Mouse (Mus musculus) heart, postnatal 36 days (tissue): ENCODE results near the gene Nup37. TPM values are rescaled to one million over a fixed set of nuclear protein-coding genes. Genes with fewer than 3 reads are reported as not detected.

Source experiments
- DNase-seq, 2 experiments: peaks; one replicate each; pipeline ENCODE4 v3.0.0; 2021 to 2022
- intact Hi-C: fragments of 180-260 bp; cut with DNase I; formaldehyde crosslinking; loops from one replicate; pipeline ENCODE4 v1.15.1; 2025
- total RNA-seq, 2 experiments: library from RNA; stranded (reverse); gene quantifications; 2 replicates each; pipeline ENCODE4 v1.2.3; 2021

The Nup37 gene
- total RNA-seq = 1 to 10 TPM; 6.7 TPM

DNA sequence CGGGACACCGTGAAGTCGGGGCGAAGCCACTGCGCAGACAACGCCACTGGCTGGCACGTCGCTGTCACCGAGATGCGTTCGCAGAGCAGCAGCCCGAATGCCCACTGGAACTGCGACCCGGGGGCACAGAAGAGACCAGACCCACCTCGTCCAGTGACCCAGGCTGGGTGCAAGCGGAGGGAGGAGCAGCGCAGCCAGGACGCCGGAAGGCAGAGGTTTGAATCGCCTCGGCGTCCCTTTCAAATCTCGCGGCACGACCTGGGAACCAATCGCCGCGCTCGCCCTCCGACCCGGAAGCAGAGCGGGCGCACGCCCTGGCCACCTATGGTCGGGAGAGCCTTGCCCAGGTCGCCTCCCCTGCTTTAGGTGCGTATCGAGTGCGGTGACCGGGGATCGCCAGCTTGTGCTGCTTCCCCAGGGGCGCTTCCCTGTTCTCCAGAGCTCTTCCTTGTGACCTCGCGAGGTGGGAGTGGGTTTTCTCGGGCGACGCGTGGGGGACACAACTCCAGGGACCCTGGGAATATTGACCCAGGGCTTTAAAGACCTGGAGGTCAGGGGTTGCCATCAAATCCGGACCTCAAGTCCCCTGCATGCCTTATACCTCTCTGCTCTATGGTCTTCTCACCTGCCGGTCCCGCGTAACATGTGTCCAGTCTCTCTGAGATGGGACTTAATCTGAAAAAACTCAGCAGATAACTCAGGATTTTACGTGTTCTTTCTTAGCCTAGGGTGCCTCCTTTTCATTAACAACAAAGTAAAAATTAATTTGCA, at the start of gene Nup37, which contains the start of gene Parpbp:
Gene Nup37 (plus strand): TSS at position 286 of the 771 bp plus-strand sequence.
Gene Parpbp (minus strand): TSS at position 235 of the 771 bp plus-strand sequence.
- intact Hi-C loops = loop anchor here (2.0 to 10.0 kb wide), 2 partner anchors 54 to 292 kb away; partner anchors contain the start of genes Igf1 and Washc3
- DNase-seq = peak; percentile 86 to 90

DNA sequence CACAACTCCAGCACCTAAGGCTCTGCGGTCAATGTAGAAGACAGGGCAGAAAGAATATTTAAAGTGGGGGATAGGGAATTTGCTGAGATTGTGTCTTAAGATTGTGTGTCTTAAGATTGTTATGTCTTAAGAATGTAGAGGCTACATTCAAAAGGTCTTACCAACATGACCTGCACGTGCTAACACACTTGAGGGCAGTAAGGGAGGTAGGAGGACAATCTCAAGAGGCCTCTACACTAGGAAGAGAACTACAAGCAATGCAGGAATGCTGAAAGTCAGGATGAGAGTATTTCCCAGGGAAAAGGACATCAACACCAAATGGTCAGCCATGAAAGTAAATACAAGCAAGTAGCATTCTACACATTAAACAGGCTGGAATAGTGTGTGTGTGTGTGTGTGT, 40.6 kb upstream of the Nup37 start:
- intact Hi-C loops = no loop called here

DNA sequence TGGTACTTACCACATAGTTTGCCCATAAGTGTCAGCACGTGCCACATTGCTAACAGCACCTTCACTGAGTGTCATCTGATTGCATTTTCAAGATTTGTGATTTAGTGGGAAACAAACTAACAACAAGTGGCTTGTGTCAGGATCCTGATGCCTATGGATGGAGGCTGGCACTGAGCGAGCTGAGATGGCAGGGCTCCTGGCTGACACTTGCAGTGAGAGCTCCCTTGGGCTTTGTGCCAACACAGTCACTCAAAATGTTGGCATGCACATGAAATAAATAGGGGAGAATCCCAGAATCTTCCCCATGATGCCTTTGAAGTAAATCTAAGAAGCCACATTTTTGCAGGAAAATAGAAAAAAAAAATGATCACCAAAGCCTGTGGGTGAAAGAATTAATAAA, 33.5 kb upstream of the Nup37 start:
- no peak for DNase-seq
- intact Hi-C loops = loop anchor here (10.0 kb wide), 1 partner anchor 458 kb away; no protein-coding TSS in a partner anchor

More for the DNA sequence above, 40.6 kb upstream of the Nup37 start:
- DNase-seq = no peak

DNA sequence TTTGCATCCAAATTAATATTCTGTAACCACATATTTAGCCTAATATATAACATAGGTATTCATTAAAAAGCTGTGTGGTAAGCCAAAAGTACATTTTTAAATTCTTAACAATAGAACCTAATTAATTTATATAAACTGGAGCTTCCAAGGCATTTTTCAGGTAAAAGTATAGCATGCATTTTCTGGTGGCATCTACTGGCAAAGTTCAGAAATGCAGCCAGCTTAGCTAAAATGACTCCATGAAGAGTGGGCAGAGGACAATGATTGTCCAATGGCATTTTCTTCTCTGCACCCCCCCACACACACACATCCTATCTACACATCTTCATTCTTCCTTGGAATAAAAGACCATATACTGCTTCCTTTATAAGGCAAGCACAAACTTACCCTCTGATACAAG, 27.1 kb upstream of the Nup37 start:
- no peak for DNase-seq
- intact Hi-C loops = loop anchor here (5.0 to 10.0 kb wide), 2 partner anchors 262 to 465 kb away; partner anchors contain the start of gene Igf1

DNA sequence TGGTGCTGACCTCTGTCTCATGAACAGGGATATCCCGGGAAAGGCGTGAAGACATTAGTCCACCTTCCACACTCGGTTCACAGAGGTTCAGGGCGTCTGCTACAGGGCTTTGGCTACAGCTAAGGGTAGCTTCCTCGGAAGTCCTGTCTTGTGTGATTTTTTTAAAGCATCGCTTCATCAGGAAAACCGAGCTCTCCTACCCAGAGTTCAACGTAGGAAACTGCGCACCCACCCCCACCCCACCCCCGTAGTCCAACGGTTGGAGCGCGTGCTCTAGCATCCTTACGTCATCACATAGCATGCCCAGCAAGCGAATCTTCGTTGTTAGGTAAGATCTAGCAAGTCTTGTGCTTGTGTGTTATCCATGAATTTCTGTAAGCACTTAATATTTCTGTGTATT, 11.2 kb upstream of the Nup37 start:
- intact Hi-C loops = no loop called here
- DNase-seq = no peak

DNA sequence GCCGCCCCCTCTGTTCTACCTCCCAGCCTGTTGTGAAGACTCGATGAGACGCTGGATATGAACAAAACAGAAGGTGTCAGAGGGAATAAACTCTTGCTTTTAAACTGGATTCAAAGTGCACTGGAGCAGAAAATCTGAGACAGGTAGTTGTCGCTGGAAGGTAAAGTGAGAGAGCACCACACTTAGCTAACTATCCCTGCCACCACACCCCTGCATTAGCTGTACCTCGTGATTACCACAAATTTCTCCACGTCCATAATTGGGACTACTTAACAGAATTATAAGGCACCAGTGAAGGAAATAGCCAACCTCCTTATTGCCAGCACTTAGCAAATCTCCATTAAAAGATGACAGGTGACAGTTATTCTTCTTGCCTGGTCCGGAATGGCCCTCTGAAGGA, 605 bp upstream of the Nup37 start:
- intact Hi-C loops = loop anchor here (2.0 to 10.0 kb wide), 2 partner anchors 55 to 291 kb away; partner anchors contain the start of genes Igf1 and Washc3
- no peak for DNase-seq

DNA sequence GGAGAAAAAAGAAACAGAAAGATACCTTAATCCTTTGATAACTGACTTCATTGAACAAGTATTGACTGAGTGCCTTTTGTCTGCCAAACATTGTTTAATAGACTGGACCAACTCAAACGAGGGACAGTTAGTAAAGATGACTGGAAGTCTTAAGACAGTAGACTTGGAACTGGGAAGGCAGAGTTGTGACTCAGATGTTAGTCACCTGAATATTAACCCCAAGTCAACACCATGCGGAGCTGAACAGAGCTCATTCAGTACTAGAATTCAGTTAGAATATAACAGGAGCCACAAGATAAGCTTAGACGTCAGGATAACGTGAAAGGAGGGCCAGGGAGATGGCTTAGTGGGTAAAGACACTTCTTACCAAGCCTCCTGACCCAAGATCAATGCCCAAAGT, 3.6 kb downstream of the Nup37 start:
- no peak for DNase-seq
- intact Hi-C loops = no loop called here

DNA sequence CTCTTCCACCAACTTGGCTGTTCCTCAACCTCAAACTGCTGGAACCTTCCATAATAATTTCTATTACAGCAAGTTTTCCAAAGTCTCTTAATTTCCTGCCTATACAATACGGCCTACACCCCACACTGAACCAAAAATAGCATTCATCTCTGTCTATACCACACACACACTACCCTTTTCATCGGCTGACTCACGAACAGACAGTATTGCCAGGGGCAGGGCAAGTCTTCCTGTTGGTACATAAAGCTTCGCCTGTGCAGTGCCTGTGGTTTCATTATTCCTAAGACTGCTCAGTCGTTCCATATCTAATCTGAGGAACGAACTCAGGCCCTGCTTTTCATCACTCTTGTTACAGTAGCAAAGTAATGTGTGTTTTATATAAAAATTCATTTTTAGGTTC, 4.9 kb downstream of the Nup37 start:
- no peak for DNase-seq
- intact Hi-C loops = no loop called here

DNA sequence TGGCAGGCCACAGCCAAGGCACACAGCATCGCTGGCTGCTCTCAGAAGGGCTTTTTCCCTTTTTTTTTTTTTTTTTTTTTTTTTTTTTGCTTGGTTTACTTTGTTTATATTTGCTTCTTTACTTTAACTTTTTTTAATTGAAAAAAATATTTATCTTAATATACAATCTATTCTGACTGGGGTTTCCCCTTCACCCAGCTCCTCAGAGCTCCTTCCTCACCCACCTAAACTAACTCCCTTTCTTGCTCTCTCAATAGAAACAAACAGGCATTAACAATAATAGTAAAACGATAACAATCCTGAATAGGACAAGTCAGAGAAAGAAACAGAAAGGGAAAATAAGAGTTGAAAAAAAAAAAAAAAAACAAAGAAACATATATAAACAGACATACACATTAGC, 15.3 kb downstream of the Nup37 start:
- no peak for DNase-seq
- intact Hi-C loops = no loop called here

DNA sequence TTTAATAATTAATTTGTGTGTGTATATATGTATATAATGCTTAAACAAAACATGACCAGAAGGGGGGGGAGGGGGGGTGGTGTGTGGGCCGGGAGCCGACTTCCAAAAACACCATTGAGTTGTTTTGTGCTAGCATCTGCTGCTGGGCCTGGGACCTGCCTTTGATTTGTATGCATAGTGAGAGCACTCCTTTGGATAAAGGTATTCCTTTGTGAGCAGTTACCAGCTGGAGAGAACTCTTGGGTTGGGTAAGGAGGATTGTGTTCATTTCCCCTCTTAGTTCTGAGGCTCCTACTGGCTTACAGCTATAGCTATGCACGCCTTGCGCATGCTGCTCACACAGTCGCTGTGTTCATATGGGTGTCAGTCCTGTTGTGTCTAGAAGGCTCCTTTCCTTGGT, 15.9 kb downstream of the Nup37 start:
- DNase-seq = no peak
- intact Hi-C loops = no loop called here

DNA sequence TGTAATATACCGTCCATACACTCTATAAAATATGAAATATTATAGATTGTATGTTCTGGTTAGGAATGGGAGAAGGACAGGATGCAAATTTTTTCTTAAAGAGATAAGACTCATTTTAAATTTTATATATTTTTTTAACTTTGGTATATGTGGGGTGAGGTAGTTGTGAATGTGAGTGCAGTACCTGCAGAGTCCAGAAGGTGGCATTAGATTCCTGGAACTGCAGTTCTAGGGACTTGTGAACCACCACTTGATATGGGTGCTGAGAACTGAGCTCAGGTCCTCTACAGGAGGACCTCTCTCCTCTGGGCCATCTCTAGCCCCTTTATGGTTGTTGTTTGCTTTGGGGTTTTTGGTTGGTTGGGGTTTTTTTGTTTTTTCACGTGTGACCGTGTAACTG, 19.4 kb downstream of the Nup37 start:
- intact Hi-C loops = no loop called here

DNA sequence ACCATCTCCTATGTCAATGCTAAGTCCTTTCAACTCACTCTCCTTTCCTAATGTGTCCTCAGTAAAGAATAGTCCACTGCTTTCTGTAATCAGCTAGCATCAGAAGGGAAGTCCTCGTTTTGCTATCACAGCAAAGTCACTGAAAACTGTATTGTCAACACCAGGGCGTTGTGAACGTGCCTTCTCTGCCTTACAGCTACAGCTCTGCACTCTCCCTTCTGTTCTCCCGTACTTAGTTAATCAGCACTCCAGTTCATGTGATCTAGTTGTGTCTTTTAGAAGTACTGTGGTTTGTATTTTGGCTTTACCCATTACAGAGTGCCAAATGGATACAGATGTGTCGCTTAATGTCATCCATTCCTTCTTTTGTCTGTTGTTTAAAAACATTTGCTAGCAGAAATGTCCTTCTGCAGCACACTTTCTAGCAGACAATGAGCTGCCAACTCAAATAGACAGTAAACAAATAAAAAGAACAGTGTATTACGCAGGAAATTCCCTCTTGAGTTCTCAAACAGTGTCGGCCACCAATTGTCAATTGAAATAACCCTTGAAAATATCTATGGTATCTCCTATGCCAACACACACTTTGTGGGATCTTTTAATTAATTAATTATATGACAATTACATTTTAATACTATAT, 20.8 kb downstream of the Nup37 start:
- intact Hi-C loops = no loop called here
- no peak for DNase-seq

More for the DNA sequence above, 19.4 kb downstream of the Nup37 start:
- DNase-seq = peak in 1 of 2 experiments; percentile 14

DNA sequence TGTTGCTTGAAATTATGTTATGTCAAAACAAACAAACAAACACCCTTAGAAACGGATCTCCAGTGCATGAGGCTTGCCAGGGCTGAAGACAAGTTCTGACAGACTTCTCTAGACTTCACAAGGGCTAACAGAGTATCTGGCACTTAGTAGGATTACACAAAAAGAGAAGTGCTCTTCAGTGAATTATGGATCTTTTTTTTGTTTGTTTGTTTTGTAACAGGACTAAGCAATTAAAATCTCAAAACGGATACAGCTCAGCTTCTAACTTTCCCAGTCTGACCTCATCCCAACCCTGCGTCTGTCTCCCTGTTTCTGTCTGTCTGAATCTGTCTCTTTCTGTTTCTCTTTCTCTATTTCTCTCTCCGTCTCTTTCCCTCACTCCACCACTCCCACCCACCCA, 53.7 kb downstream of the Nup37 start:
- DNase-seq = no peak
- intact Hi-C loops = loop anchor here (2.0 to 10.0 kb wide), 3 partner anchors 54 to 338 kb away; partner anchors contain the start of genes Chpt1, Nup37 and Parpbp

DNA sequence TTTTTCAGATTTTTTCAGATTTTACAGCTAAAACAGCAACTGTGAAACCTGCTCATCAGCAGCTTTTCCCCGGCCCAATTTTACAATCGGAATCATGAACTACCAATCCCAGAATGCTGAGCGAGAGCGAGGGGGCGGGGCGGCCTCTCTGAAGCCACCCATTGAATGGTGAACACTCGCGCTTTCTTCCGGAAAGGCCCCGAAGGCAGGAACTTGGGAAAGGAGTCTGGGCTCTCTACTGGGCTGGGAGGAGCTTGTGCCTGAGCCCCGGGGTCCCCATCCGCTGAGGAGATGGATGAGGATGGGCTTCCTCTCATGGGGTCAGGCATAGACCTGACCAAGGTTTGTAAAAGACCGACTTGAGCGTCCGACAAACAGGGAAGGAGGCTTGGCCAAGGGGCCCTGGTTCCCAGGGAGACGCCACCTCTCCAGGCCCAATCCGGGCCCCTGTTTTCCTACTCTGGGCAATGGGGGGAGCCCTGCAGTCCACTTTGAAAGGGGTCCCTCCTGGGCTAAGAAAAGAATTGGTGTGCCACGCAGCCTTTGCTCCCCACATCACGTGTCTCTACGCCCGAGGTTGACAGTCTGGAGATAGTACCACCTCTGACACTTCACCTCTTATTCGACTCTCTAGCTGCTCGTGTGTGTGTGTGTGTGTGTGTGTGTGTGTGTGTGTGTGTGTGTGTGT, 54.3 kb downstream of the Nup37 start, which contains the start of gene Washc3:
Gene Washc3 (plus strand): TSS at position 143 of the 688 bp plus-strand sequence.
- DNase-seq = peak; percentile 88 to 89
- intact Hi-C loops = loop anchor here (2.0 to 10.0 kb wide), 3 partner anchors 54 to 339 kb away; partner anchors contain the start of genes Chpt1, Nup37 and Parpbp

DNA sequence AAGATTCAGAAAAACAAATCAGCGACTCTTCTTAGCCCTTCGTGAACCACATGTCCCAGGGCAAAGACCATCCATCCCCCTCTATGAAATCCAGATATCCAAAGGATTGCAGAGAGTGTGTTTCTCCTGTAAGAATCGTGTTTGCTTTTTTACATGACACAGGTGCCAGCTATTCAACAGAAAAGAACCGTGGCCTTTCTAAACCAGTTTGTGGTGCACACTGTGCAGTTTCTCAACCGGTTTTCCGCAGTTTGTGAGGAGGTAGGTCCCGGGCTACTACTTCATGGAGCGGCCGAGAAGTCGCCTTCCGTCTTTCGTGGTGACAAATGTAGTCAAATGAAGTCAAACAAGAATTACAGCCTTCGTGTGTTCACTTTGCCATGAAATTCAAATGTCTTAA, 54.9 kb downstream of the Nup37 start:
- no peak for DNase-seq
- intact Hi-C loops = loop anchor here (2.0 to 10.0 kb wide), 3 partner anchors 55 to 339 kb away; partner anchors contain the start of genes Chpt1, Nup37 and Parpbp

DNA sequence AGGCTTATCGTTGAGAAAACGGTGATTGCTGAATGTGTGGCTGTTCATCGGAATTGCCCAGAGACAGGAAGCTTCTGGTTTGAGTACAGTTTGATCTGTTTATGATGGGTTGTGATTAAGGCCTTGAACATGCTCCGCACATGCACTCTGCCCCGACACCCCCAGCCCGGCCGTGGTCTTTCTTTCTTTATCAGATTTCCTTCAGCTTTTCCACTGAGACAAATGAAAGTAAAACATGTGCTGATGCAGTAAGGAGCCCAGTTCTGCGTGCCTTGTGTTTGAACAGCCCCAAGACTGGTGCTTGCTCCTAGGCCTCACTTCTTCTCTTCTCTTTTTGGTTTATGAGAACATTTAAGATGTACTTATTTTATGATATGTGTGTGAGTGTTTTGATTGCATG, 55.8 kb downstream of the Nup37 start:
- intact Hi-C loops = loop anchor here (5.0 to 10.0 kb wide), 2 partner anchors 302 to 340 kb away; partner anchors contain the start of gene Chpt1
- no peak for DNase-seq

DNA sequence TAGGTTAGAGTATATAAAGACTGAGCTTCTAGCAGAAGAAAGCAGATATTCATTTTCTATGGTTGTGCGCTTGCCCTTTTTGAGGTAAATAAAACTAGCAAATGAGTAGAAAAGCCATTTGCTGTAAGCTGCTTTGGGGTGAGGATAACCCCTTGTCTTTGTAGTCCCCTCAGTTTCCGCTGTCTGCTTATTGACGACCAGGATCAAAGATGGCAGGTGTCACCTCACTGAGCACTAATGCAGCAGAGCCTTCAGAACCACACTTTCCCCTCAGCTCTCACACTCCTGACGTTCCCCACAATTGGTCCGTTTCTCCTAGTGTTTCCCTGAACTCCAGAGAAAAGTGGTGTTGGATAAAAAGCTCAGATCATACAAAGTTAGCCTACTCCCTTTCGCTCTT, 56.4 kb downstream of the Nup37 start:
- intact Hi-C loops = loop anchor here (5.0 to 10.0 kb wide), 2 partner anchors 302 to 341 kb away; partner anchors contain the start of gene Chpt1
- DNase-seq = no peak

DNA sequence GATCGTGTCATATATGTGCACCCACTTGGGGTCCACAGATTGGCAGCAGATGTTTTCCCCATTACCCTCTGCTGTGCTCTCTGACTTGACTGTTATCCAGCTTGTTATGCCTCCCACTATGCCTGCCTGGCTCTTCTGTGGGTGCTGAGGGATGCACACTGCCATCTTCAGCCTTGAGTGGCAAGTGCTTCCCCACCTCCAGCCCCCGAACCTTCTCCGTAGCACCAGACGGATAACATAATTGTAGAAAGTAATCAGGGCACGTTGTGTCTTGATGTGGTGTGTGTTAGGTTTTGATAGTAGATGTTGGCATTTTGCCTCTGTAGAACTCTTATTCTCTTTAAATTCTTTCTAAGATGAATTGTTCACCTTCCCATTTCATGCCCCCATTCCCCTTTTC, 65.9 kb downstream of the Nup37 start:
- DNase-seq = no peak
- intact Hi-C loops = no loop called here

DNA sequence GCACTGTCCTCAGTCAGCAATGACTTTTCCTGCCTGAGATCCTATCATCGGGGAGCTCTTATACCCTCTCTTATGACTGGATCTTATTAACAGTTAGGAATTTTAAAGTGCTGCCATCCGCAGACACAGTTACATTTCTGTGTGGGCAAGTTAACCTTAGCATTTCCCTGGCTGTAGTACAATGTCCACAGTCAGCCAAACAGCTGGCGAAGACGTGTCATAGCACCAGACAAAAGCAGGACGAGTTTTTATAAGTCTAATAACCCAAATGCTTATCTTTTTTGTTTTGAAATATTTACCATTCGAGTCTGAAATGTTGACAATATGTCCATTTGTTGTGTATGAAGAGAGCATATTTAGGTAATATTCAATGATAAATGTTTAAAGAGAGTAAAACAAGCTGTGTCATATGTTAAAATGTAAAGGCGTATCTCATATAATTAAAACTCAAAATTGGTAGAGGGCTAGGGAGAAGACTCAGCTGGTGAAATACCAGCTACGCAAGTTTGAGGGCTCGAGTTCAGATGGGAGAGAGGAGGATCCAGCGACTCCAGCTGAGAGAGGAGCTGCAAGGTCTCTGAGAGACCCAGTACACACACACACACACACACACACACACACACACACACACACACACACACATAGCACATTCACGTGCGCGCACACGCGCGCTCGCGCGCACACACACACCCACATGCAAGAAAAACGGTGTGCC, 68.2 kb downstream of the Nup37 start:
- no peak for DNase-seq
- intact Hi-C loops = no loop called here

DNA sequence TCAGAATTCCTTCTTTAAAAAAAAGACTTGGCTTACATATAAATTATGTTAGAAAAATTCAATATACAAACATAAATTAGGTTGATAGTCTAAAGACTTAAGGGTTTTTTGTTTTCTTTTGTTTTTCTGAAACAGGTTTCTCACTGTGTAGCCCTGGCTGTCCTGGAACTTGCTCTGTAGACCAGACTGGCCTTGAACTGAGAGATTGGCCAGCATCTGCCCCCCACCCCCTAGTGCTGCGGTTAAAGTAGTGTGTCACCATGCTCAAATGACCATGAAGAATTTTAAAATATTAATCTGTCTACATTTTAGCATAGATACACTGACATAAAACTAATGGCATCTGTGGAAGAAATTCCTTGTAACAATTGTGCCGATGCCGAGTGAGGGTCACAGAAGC, 71.4 kb downstream of the Nup37 start:
- intact Hi-C loops = no loop called here
- no peak for DNase-seq
